Mouse (Mus musculus) adrenal gland, postnatal 25 days (tissue): ENCODE data around the gene Iscu. TPM values are rescaled to one million over a fixed set of nuclear protein-coding genes. Genes with fewer than 3 reads are reported as not detected.

Experiments used
- DNase-seq: peaks from one replicate; pipeline ENCODE4 v3.0.0; 2021; ENCODE audit warnings: mixed read lengths
- total RNA-seq: library from RNA; stranded (reverse); gene quantifications from 2 replicates; pipeline ENCODE4 v1.2.3, GENCODE M21; 2021

Gene Iscu
- total RNA-seq, 1 experiment from 2014 or later: 898 TPM

DNA sequence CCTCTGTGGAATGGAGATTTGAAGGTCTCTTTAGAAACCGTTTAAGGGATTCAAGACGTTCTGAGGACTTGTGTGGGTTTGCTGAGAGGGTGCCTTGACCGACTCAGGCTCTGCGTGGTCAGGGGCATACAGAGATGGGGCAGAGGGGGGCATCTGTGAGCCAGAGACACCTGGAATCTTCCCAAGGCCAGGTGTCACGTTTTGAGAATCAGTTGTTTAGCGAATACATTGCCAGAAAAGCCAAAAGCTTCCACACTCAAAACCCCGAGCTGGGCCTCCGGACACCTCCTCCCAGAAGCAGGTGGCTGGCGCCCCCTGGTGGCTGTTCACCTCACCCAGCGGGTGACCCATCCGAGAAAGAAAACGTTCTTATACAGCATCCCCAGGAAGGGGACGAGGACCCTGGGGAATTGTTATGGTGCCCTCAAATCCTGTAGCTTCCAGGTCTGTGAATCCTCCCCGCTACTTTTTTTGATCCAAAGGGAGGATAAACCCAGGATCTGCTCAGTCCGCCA, 43.1 kb downstream of the Iscu start:
- DNase-seq: peak; percentile 89

DNA sequence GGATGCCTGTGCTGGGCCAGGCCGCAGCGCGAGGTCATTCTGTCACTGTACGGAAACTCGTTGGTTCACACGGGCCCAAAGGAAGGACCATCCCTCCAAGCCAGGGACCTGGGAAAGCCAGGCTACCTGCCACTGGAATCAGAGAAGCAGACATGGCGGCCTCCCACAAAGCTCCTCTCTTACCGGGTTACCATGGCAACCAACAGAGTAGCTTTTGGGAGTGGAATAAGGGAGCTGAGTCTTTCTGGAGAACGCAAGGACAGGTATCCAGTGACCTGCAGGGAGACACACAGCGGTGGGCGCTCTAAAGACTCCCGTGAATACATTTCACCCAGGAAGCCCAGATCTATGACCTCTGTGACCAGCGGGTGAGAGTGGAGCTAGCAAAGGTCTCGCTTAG, 46.0 kb downstream of the Iscu start:
- no peak for DNase-seq

DNA sequence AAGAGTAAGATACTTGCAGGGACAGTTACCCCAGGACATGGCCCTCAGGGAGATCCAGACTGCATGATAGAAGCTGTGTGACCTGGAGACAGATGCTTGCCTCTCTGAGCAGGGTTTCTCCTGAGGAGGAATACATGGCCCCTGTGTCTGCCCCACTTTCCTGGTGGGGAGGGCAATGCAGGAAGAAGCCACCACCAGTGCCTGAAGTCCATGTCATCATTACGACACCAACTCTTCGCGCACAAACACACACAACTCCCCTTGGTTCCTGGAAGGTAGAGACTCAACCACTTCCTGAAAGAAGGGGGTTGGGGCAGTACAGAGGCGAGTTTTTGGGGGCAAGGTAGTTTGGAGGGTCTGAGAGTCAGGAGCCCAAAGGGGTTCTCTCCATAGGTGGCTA, 51.7 kb downstream of the Iscu start:
- no peak for DNase-seq

DNA sequence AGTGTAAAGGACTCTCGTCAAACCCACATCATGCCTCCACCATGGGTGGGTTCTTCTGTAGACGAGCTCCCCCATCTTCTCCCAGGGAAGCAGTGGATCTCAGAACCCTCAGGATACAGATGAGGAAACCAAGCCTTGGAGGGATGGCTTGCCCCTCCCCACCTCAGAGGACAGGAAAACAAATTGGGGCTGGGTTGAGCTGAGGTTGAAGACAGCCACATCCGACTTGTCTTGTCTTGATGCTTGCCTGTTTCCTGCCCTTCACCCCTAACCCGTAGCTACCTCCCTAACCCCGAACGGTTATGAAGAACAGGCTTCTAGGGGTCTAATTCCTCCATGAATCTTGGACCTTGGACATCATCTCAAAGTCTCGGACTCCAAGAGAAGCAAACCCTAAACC, 53.0 kb downstream of the Iscu start:
- DNase-seq: no peak

GRCm38 (mm10) chr5:113826619-113827018, 54.1 kb downstream of the Iscu start:
- no peak for DNase-seq

Other genes with a start within 250 kb of the Iscu start
- gene Cmklr1, start 122.3 kb upstream of the Iscu start, total RNA-seq: 9.3 and 12.9 TPM in 2 replicates
- gene 1700069L16Rik, start 48.0 kb upstream of the Iscu start, total RNA-seq: not detected in 2 replicates
- 10.9 and 16.0 TPM in 2 replicates for gene Ficd, start 36.9 kb upstream of the Iscu start, total RNA-seq
- gene Sart3, start 238 bp upstream of the Iscu start, total RNA-seq: 45.0 and 50.7 TPM in 2 replicates
- gene Tmem119, start 27.8 kb downstream of the Iscu start, total RNA-seq: 5.4 and 7.7 TPM in 2 replicates
- 1.5 and 3.3 TPM in 2 replicates for gene Selplg, start 59.9 kb downstream of the Iscu start, total RNA-seq
- gene Coro1c, start 136.0 kb downstream of the Iscu start, total RNA-seq: 43.3 and 52.6 TPM in 2 replicates
- gene Ssh1, start 221.1 kb downstream of the Iscu start, total RNA-seq: 18.9 and 22.7 TPM in 2 replicates
- not detected in 2 replicates for gene Dao, start 231.0 kb downstream of the Iscu start, total RNA-seq